Mouse (Mus musculus) layer of hippocampus, postnatal 10 days (tissue): Measurements from ENCODE around the gene Rarres1. TPM values are rescaled to one million over a fixed set of nuclear protein-coding genes. Genes with fewer than 3 reads are reported as not detected.

Experiments
- DNase-seq, 2 experiments: peaks; one replicate each; pipeline ENCODE4 v3.0.0; 2021; ENCODE audit warnings: low spot score in 2 of 2
- total RNA-seq, 2 experiments: library from RNA; stranded (reverse); gene quantifications; 2 replicates each; pipeline ENCODE4 v1.2.3; 2021

Gene Rarres1
- total RNA-seq, 2 experiments from 2014 or later = 2.2 to 3.3 TPM

- DNase-seq = peak in 1 of 2 experiments; percentile 9
These were observed 85.9 kb downstream of the Rarres1 start for GRCm38 (mm10) chr3:67429338-67429998.

Other genes with a start within 250 kb of the Rarres1 start
- gene Mlf1, start 141.4 kb downstream of the Rarres1 start, total RNA-seq = 1 to 10 TPM; 2.6 to 4.7 TPM
- gene Gm17402, start 140.4 kb downstream of the Rarres1 start, total RNA-seq = not detected
- gene Gfm1, start 85.4 kb downstream of the Rarres1 start, total RNA-seq = 10 to 100 TPM; 49.9 to 51.4 TPM
- gene Lxn, start 51.6 kb downstream of the Rarres1 start, total RNA-seq = 10 to 100 TPM; 72.8 to 77.9 TPM
- 10 to 100 TPM; 47.7 to 51.1 TPM for gene Mfsd1, start 67.2 kb upstream of the Rarres1 start, total RNA-seq